Mouse (Mus musculus): ENCODE results near the gene Pigg. TPM values are rescaled to one million over a fixed set of nuclear protein-coding genes. Genes with fewer than 3 reads are reported as not detected.

Gene Pigg
- total RNA-seq, 2 experiments from 2014 or later = 3.4 to 5.0 TPM

- DNase-seq = no peak
- intact Hi-C loops (cut with DNase I) = loop anchor here (2.0 kb wide), 1 partner anchor 44 kb away; the partner anchor contains the start of gene Dr1
- peak overlapping the region; percentile 94 for H3K27ac ChIP-seq
- no peak for TF ChIP-seq CTCF (IDR thresholded peaks at IDR 0.05)
- H3K4me3 ChIP-seq = peak overlapping the region; percentile 90
These were observed 854 bp downstream of the Pigg start for GRCm38 (mm10) chr5:108313065-108313860.

DNA sequence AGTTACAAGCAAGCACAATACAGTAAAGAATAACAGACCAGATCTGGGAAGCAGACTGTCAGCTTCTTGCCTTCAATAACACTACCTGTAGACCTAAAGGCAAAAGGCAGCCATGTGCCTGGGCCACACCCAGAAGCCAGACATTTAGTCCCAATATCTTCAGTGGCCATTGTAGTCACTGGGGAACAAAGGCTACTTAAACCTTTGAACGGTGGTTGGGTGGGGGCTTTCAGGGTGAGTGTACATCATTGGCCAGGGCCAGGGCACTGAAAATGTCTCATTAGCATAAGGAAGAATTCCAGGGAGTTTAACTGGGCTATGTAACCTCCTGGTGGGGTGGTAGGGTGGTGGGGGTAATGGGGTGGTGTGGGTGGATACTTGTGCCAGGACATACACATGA lies 18.6 kb downstream of the Pigg start:
- intact Hi-C loops (cut with DNase I) = no loop called here
- H3K27ac ChIP-seq = no peak overlapping the region
- H3K4me3 ChIP-seq = no peak overlapping the region
- TF ChIP-seq CTCF (IDR thresholded peaks at IDR 0.05) = no peak
- DNase-seq = no peak

GRCm38 (mm10) chr5:108337385-108337784 lies 25.0 kb downstream of the Pigg start:
- H3K4me3 ChIP-seq = no peak overlapping the region
- no peak overlapping the region for H3K27ac ChIP-seq
- no peak for TF ChIP-seq CTCF (IDR thresholded peaks at IDR 0.05)
- intact Hi-C loops (cut with DNase I) = no loop called here
- no peak for DNase-seq

DNA sequence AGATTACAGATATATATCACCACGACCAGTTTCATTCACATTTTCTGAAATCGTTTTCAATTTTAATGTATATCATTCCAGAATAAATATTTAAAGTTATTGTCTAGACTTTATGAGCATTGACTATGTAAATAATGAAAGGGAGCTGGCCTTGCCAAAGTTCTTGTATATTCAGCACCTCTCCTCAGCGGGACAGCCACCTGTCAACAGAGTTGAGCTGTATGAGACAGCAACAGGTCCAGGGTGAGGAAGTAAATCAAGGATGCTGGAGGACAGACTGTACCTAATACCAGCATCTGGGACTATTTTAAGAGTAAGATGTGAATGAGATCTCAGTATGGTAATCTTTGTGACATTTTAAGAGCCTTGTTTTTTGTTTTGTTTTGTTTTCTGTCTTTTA lies 25.6 kb downstream of the Pigg start:
- peak overlapping the region; percentile 62; the same call in 1 of the 2 replicates for H3K27ac ChIP-seq
- no peak overlapping the region for H3K4me3 ChIP-seq
- DNase-seq = no peak
- TF ChIP-seq CTCF (IDR thresholded peaks at IDR 0.05) = no peak
- intact Hi-C loops (cut with DNase I) = no loop called here

- H3K4me3 ChIP-seq = no peak overlapping the region
- no peak for DNase-seq
- TF ChIP-seq CTCF (IDR thresholded peaks at IDR 0.05) = no peak
- intact Hi-C loops (cut with DNase I) = no loop called here
- H3K27ac ChIP-seq = no peak overlapping the region
These were observed 31.3 kb downstream of the Pigg start for GRCm38 (mm10) chr5:108343680-108344170.

- DNase-seq = no peak
- no peak overlapping the region for H3K4me3 ChIP-seq
- no peak overlapping the region for H3K27ac ChIP-seq
- TF ChIP-seq CTCF (IDR thresholded peaks at IDR 0.05) = no peak
- intact Hi-C loops (cut with DNase I) = no loop called here
These were observed 33.1 kb downstream of the Pigg start for GRCm38 (mm10) chr5:108345313-108346071.

DNA sequence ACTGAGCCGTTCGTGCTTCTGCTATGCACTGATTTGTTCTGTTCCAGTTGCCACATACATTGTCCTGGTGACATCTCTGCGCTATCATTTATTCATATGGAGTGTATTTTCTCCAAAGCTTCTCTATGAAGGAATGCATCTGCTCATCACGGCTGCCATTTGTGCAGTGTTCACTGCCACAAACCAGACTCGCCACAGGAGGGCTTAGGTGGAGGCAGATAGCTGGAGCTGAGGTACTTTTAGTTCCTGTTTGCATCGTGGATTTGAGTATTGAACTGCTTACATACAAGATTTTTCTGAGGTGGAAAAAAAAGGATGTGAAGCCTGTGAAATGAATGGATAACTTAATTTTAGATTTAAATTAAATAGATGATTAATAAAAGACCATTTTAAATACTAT lies 35.4 kb downstream of the Pigg start:
- DNase-seq = no peak
- intact Hi-C loops (cut with DNase I) = no loop called here
- no peak overlapping the region for H3K27ac ChIP-seq
- H3K4me3 ChIP-seq = no peak overlapping the region
- no peak for TF ChIP-seq CTCF (IDR thresholded peaks at IDR 0.05)

GRCm38 (mm10) chr5:108349511-108350148 lies 37.2 kb downstream of the Pigg start:
- Histone ChIP-seq H3K27ac (no peak overlapping the region), H3K4me3 (no peak overlapping the region)
- intact Hi-C loops (cut with DNase I) = no loop called here
- TF ChIP-seq CTCF (IDR thresholded peaks at IDR 0.05) = no peak
- no peak for DNase-seq

GRCm38 (mm10) chr5:108354056-108354455 lies 41.6 kb downstream of the Pigg start:
- H3K27ac ChIP-seq = no peak overlapping the region
- intact Hi-C loops (cut with DNase I) = no loop called here
- TF ChIP-seq CTCF (IDR thresholded peaks at IDR 0.05) = no peak
- DNase-seq = no peak
- no peak overlapping the region for H3K4me3 ChIP-seq

- Histone ChIP-seq H3K27ac (no peak overlapping the region), H3K4me3 (no peak overlapping the region)
- intact Hi-C loops (cut with DNase I) = no loop called here
- no peak for DNase-seq
- TF ChIP-seq CTCF (IDR thresholded peaks at IDR 0.05) = no peak
These were observed 45.5 kb downstream of the Pigg start for GRCm38 (mm10) chr5:108357862-108358261.

DNA sequence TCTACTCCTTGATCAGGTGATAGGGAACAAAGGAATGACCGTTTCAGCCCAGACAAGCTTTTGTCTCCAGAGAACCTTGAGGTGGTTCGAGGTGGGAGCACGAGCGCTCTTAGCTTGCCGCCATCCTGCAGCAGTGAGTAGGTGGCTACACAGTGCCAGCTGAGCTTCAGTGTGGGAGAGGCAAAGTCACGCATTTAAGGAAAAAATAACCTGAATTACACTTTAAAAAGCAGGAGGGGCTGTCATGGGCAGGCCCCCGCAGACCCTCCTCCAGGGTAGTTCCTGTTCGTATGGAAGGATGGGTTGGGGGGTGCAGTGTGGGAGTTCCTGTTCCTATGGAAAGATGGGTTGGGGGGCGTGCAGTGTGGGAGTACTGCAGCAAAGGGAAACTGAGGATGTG lies 47.1 kb downstream of the Pigg start:
- DNase-seq = no peak
- no peak for TF ChIP-seq CTCF (IDR thresholded peaks at IDR 0.05)
- intact Hi-C loops (cut with DNase I) = no loop called here

GRCm38 (mm10) chr5:108360211-108360610 lies 47.8 kb downstream of the Pigg start:
- no peak for DNase-seq
- Histone ChIP-seq H3K27ac (no peak overlapping the region), H3K4me3 (no peak overlapping the region)
- no peak for TF ChIP-seq CTCF (IDR thresholded peaks at IDR 0.05)
- intact Hi-C loops (cut with DNase I) = no loop called here

More for the DNA sequence above, 47.1 kb downstream of the Pigg start:
- no peak overlapping the region for H3K27ac ChIP-seq
- no peak overlapping the region for H3K4me3 ChIP-seq

GRCm38 (mm10) chr5:108362330-108362729 lies 49.9 kb downstream of the Pigg start:
- TF ChIP-seq CTCF (IDR thresholded peaks at IDR 0.05) = no peak
- no peak overlapping the region for H3K4me3 ChIP-seq
- intact Hi-C loops (cut with DNase I) = no loop called here

More at GRCm38 (mm10) chr5:108362330-108362729, 49.9 kb downstream of the Pigg start:
- DNase-seq = no peak
- H3K27ac ChIP-seq = no peak overlapping the region
